Mouse (Mus musculus) hindbrain, embryonic 14.5 days (tissue): ENCODE data around the gene Tmtc4. TPM values are rescaled to one million over a fixed set of nuclear protein-coding genes. Genes with fewer than 3 reads are reported as not detected.
A peak's percentile ranks its signal among the peaks of the same experiment; 100 is the strongest.

Experiments
- ATAC-seq: fragments of 200-750 bp; cut with Nextera tagmentation; 2 replicates; pipeline ENCODE4 v1.8.0; 2017; ENCODE audit warnings: moderate number of reproducible peaks, mild to moderate bottlenecking, moderate TSS enrichment, moderate library complexity; ENCODE audit not compliant: low FRiP score
- DNase-seq: peaks from one replicate; pipeline ENCODE4 v3.0.0-alpha.2; 2015; ENCODE audit warnings: low spot score
- H3K27ac ChIP-seq: fragments of 300-500 bp; sonication (generic); 2 replicates; pipeline ENCODE4 v1.5.1; 2014; ENCODE audit warnings: mild to moderate bottlenecking, moderate library complexity
- H3K27me3 ChIP-seq: fragments of 300-500 bp; sonication (generic); 2 replicates; pipeline ENCODE4 v1.6.1; 2014; ENCODE audit warnings: mild to moderate bottlenecking, low read length, mixed read lengths; ENCODE audit not compliant: control insufficient read depth, insufficient read depth
- H3K36me3 ChIP-seq: fragments of 300-500 bp; sonication (generic); replicated peaks from 2 replicates; pipeline ENCODE4 v1.6.1; 2014; ENCODE audit not compliant: control insufficient read depth, insufficient read depth
- H3K4me1 ChIP-seq: fragments of 300-500 bp; sonication (generic); replicated peaks from 2 replicates; pipeline ENCODE4 v1.6.1; 2014; ENCODE audit warnings: antibody characterized with exemption, low read length, mixed read lengths; ENCODE audit not compliant: control insufficient read depth, insufficient read depth
- H3K4me2 ChIP-seq: fragments of 300-500 bp; sonication (generic); replicated peaks from 2 replicates; pipeline ENCODE4 v1.6.1; 2014; ENCODE audit warnings: mild to moderate bottlenecking, moderate library complexity
- H3K4me3 ChIP-seq: fragments of 300-500 bp; sonication (generic); replicated peaks from 2 replicates; pipeline ENCODE4 v1.5.1; 2014; ENCODE audit warnings: mild to moderate bottlenecking, low read length
- H3K9ac ChIP-seq: fragments of 300-500 bp; sonication (generic); 2 replicates; pipeline ENCODE4 v1.6.1; 2014
- H3K9me3 ChIP-seq: fragments of 300-500 bp; sonication (generic); 2 replicates; pipeline ENCODE4 v1.6.1; 2016; ENCODE audit warnings: low read length; ENCODE audit not compliant: control insufficient read depth
- WGBS: fragments of 180-500 bp; shearing (Covaris S2); extraction: QIAGEN DNeasy Blood & Tissue Kit; methylation state at CpG from one replicate; pipeline ENCODE4 v1.1.7; 2014; 5-methylcytosine and 5-hydroxymethylcytosine counted together
- polyA plus RNA-seq: library from polyadenylated mRNA; unstranded; fragments of >200 nt; fragmentation: Nextera tagmentation; extraction: Ambion mirVana; gene quantifications from 2 replicates; pipeline ENCODE4 v1.2.1, GENCODE M21; 2014

The Tmtc4 gene
- polyA plus RNA-seq, 1 experiment from 2014 or later, result 69.0 TPM

GRCm38 (mm10) chr14:122875056-122875455 lies 108.8 kb downstream of the Tmtc4 start:
- no peak overlapping the region for H3K4me2 ChIP-seq
- no peak overlapping the region for H3K4me3 ChIP-seq
- H3K27me3 ChIP-seq, result 0 out of 2 replicates have a peak, but pooled peaks cover 11% of the 10 kb centered on the region
- ATAC-seq, result no peak
- peak overlapping the region; percentile 64 for H3K27ac ChIP-seq
- DNase-seq, result no peak
- 0 out of 2 replicates have a peak overlapping the region, but pooled peaks have one; percentile 34 for H3K9ac ChIP-seq
- H3K4me1 ChIP-seq, result 0 out of 2 replicates have a peak, but pooled peaks cover 15% of the 10 kb centered on the region
- H3K9me3 ChIP-seq, result no peaks in the 10 kb centered on the region
- 49% methylated on average over 8 of the region's 8 CpGs for WGBS
- no peaks in the 10 kb centered on the region for H3K36me3 ChIP-seq

GRCm38 (mm10) chr14:122872612-122873011 lies 111.2 kb downstream of the Tmtc4 start:
- Histone ChIP-seq H3K27ac (no peak overlapping the region), H3K27me3 (0 out of 2 replicates have a peak, but pooled peaks cover 5% of the 10 kb centered on the region), H3K36me3 (no peaks in the 10 kb centered on the region), H3K9ac (no peak overlapping the region), H3K9me3 (no peaks in the 10 kb centered on the region), H3K4me1 (0 out of 2 replicates have a peak, but pooled peaks cover 15% of the 10 kb centered on the region), H3K4me3 (no peak overlapping the region), H3K4me2 (no peak overlapping the region)
- no peak for DNase-seq
- no peak for ATAC-seq
- 83% methylated on average over 6 of the region's 6 CpGs for WGBS

- DNase-seq, result no peak
- 32% methylated on average over 4 of the region's 4 CpGs for WGBS
- Histone ChIP-seq H3K4me3 (no peak overlapping the region), H3K9me3 (no peaks in the 10 kb centered on the region), H3K9ac (no peak overlapping the region), H3K36me3 (no peaks in the 10 kb centered on the region), H3K27ac (no peak overlapping the region), H3K4me1 (0 out of 2 replicates have a peak, but pooled peaks cover 15% of the 10 kb centered on the region), H3K4me2 (no peak overlapping the region), H3K27me3 (0 out of 2 replicates have a peak, but pooled peaks cover 5% of the 10 kb centered on the region)
- ATAC-seq, result peak; percentile 55
Observed at GRCm38 (mm10) chr14:122871841-122872580, 111.8 kb downstream of the Tmtc4 start.

GRCm38 (mm10) chr14:122869831-122870230 lies 114.0 kb downstream of the Tmtc4 start:
- H3K36me3 ChIP-seq, result no peaks in the 10 kb centered on the region
- H3K4me1 ChIP-seq, result 0 out of 2 replicates have a peak, but pooled peaks cover 5% of the 10 kb centered on the region
- H3K4me3 ChIP-seq, result no peak overlapping the region
- H3K27me3 ChIP-seq, result 0 out of 2 replicates have a peak, but pooled peaks cover 5% of the 10 kb centered on the region
- no peak overlapping the region for H3K27ac ChIP-seq
- H3K9me3 ChIP-seq, result no peaks in the 10 kb centered on the region
- no peak overlapping the region for H3K4me2 ChIP-seq
- WGBS, result 72% methylated on average over 6 of the region's 6 CpGs
- no peak overlapping the region for H3K9ac ChIP-seq
- ATAC-seq, result no peak
- no peak for DNase-seq

Other genes starting within 250 kb of the Tmtc4 start
- gene Ggact, start 70.3 kb downstream of the Tmtc4 start, polyA plus RNA-seq, result 8.6 and 10.6 TPM in 2 replicates